Mouse (Mus musculus): ENCODE data around the gene Endov.

GRCm38 (mm10) chr11:119514967-119515636, 24.0 kb downstream of the Endov start:
- TF ChIP-seq CTCF (IDR thresholded peaks at IDR 0.05; ENCODE audit: insufficient read depth, low read length) (no peak), POLR2A (IDR thresholded peaks at IDR 0.05; ENCODE audit: borderline replicate concordance, extremely low read depth, low read depth, low read length) (no peak)

Data from lung, adult 2 months (tissue).